Mouse (Mus musculus): ENCODE results near the gene Dstn. TPM values are rescaled to one million over a fixed set of nuclear protein-coding genes. Genes with fewer than 3 reads are reported as not detected.
A peak's percentile ranks its signal among the peaks of the same experiment; 100 is the strongest.

Dstn gene
- polyA plus RNA-seq, 1 experiment from 2014 or later, result 376 TPM

DNA sequence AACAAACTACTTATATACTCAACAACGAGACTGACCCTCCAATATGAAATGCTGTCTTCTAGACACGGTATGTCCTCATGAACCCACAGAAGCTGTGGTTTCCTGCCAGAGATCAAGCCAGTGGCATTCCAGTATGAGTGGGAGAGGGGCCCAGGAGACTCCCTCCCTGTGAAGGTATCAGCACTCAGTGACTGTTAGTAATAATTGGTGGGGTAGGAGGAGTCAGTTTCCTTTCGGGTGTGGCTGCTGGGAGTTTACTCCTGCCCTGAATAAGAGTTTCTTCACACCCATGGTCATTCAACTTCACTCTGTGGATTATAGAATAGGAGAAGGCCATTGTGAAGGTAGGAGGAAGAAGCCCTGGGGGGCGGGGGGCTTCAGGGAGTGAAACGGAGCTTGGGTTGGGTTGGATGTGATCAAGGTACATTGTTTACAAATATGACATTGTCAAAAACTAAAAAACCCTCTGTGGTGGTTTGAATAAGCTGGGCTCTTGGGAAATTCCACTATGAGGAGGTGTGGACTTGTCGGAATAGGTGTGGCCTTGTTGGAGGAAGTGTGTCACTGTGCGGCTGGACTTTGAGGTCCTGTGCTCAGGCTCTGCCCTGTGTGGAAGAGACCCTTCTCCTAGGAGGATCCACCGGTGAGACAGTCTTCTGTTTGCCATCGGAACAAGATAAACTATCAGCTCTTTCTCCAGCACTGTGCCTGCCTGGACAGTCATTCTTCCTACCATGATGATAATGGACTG lies 15.5 kb upstream of the Dstn start:
- WGBS, result 89% methylated on average over 9 of the region's 9 CpGs
- H3K27ac ChIP-seq, result no peak overlapping the region
- H3K9me3 ChIP-seq (replicated peaks), result no peaks in the 10 kb centered on the region
- H3K4me2 ChIP-seq (replicated peaks), result no peak overlapping the region
- H3K36me3 ChIP-seq, result no peaks in the 10 kb centered on the region
- ATAC-seq (ENCODE audit: low FRiP score), result no peak
- H3K4me3 ChIP-seq, result no peak overlapping the region
- no peaks in the 10 kb centered on the region for H3K27me3 ChIP-seq
- H3K9ac ChIP-seq, result no peak overlapping the region
- H3K4me1 ChIP-seq, result no peaks in the 10 kb centered on the region

DNA sequence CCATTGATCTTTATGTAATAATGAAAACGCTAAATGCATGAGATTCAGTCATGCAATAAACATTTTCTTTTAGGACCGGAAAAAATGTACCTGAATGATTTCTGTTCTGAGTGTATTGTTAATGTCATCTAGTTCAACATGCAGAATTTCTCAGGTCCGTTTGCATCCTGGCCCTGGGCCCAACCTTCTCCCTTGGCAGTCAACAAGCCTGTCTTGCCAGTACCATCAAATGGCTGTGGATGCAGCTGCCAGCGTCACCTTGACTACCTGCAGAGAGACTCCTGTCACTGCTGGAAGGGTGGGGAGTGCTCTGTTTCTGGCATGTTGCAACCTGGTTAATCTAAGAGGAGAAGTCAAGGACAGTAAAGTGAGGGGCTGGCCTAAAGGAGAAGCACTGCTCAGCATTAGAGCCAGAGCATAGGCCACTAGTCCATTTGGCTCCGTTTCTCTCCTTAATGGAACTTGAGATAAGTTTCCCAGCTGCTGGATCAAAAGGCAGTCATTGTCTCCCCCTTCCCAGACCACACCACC lies 14.2 kb upstream of the Dstn start:
- Histone ChIP-seq H3K4me2 (replicated peaks) (no peak overlapping the region), H3K9me3 (replicated peaks) (no peaks in the 10 kb centered on the region), H3K36me3 (no peaks in the 10 kb centered on the region), H3K4me1 (no peaks in the 10 kb centered on the region), H3K4me3 (no peak overlapping the region), H3K27ac (no peak overlapping the region), H3K9ac (no peak overlapping the region), H3K27me3 (no peaks in the 10 kb centered on the region)
- WGBS, result 73% methylated on average over 5 of the region's 5 CpGs
- ATAC-seq (ENCODE audit: low FRiP score), result no peak

DNA sequence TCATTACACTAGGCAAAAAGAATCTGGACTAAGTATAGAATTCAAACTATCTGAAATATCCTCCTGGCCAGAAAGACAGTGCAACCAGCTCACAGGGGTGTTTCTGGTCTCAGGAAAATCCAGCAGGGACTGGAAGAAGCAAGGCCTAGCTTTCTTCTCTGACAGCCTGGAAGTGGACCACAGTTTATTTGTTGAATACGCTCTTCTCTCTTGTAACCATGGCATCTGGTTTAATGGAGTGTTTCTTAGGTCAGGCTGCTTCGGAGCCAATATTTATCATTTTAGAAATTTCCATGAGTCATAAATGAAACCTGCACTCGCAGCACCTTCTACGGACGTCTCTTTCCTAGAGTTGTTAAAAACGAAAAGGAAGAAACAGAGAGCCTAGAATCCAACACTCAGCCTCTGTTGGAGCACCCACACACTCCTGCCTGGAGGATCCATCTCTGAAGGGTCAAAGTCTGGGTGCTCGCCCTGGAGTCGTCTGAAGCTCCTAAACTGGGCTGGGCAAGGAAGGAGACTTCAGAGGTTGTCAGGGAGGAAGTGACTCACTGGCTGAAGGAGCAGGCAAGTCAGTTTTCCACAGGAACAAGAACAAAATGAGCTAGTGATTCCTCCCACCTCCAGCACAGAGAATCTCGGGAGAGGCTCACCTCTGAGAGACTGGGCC lies 11.6 kb upstream of the Dstn start:
- Histone ChIP-seq H3K9ac (no peak overlapping the region), H3K9me3 (replicated peaks) (no peaks in the 10 kb centered on the region), H3K4me1 (no peaks in the 10 kb centered on the region), H3K4me3 (no peak overlapping the region), H3K27me3 (no peaks in the 10 kb centered on the region), H3K4me2 (replicated peaks) (no peak overlapping the region), H3K36me3 (no peaks in the 10 kb centered on the region), H3K27ac (no peak overlapping the region)
- ATAC-seq (ENCODE audit: low FRiP score), result no peak
- WGBS, result 82% methylated on average over 9 of the region's 9 CpGs

DNA sequence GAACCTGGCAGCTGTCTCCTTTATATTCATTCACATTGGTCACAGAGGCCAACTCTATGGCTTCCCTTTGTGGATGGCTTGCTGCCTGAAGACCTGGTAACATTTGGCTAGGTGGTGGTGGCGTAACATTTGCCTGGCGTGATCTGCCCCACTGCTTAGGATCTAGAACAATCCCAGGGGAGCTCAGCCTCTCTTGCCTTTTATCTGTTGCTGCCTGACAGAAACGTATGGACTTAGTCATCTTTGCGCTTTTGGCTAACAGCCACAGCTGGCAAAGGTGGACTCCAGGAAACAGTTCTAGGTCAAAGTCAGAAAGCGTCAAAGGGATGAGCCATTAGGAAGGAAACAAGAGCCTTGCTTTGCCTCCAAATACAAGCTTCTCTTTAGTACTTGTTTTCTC lies 10.2 kb upstream of the Dstn start:
- no peaks in the 10 kb centered on the region for H3K36me3 ChIP-seq
- no peak overlapping the region for H3K4me2 ChIP-seq (replicated peaks)
- no peak for ATAC-seq (ENCODE audit: low FRiP score)
- WGBS, result 81% methylated on average over 5 of the region's 5 CpGs
- no peaks in the 10 kb centered on the region for H3K9me3 ChIP-seq (replicated peaks)
- no peaks in the 10 kb centered on the region for H3K4me1 ChIP-seq
- no peak overlapping the region for H3K4me3 ChIP-seq
- no peak overlapping the region for H3K27ac ChIP-seq
- H3K27me3 ChIP-seq, result no peaks in the 10 kb centered on the region
- H3K9ac ChIP-seq, result no peak overlapping the region

DNA sequence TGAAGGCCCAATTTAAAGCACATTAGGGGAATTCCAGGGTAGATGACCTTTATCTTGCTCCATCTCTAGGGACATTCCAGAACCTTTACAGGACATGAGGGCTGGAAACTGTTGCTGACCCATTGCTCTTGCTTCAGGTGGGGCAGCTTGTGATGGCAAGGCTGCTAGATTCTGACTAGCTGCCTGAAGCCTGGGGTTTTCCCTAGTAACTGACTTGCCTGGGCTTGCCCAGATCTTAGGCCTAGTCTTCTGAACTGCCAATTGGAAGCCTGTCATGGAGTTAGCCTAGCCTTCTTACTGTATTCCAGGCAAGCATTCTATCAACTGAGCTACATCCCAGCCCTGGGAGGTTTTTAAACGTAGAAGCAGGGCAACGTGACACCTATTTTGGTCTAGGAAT lies 5.9 kb upstream of the Dstn start:
- no peak for ATAC-seq (ENCODE audit: low FRiP score)
- H3K4me3 ChIP-seq, result no peak overlapping the region
- H3K4me2 ChIP-seq (replicated peaks), result no peak overlapping the region
- no peak overlapping the region for H3K9ac ChIP-seq
- H3K4me1 ChIP-seq, result no peaks in the 10 kb centered on the region
- 72% methylated on average over 2 of the region's 2 CpGs for WGBS
- H3K9me3 ChIP-seq (replicated peaks), result no peaks in the 10 kb centered on the region
- no peak overlapping the region for H3K27ac ChIP-seq
- H3K36me3 ChIP-seq, result no peaks in the 10 kb centered on the region
- no peaks in the 10 kb centered on the region for H3K27me3 ChIP-seq

DNA sequence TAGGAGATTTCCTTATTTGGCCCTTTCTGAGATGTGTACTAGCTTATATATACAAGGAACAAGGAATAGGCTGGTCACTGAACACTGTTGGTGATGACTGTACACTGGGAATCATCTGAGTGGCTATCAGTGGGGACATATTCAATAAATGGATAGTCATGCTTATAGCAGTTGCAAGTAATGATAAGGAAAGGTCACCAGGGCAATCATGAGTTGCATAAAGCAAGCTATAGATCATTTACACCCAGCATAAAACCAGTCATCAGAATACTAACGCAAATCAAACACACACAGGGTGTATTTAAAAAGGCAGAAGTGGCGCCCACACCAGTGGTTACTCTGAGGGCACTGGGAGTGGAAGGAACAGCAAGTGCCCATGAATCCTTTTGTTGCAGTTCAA lies 2.9 kb upstream of the Dstn start:
- H3K4me2 ChIP-seq (replicated peaks), result no peak overlapping the region
- no peaks in the 10 kb centered on the region for H3K27me3 ChIP-seq
- H3K27ac ChIP-seq, result no peak overlapping the region
- no peaks in the 10 kb centered on the region for H3K9me3 ChIP-seq (replicated peaks)
- H3K9ac ChIP-seq, result no peak overlapping the region
- peaks cover 11% of the 10 kb centered on the region for H3K4me1 ChIP-seq
- ATAC-seq (ENCODE audit: low FRiP score), result no peak
- 94% methylated on average over 2 of the region's 2 CpGs for WGBS
- H3K4me3 ChIP-seq, result no peak overlapping the region
- H3K36me3 ChIP-seq, result no peaks in the 10 kb centered on the region

DNA sequence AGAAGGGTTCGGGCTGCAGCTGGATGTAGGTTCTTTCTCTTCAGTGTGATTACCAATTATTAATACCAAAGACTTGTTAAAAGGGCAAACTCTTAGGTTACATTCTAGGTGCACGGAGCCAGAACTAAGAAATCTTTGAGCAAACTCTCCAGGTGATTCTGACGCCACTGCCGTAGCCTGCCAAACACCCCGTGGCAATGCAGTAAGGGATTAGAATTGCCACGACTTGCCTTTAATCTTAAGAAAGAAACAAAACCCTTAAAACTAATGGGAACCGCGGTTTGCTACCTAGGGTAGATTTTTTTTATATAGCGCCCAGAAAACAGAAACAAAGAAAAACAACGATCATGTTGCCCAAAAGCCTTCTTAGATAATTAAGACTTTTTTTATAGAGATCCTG lies 899 bp upstream of the Dstn start:
- 6% methylated on average over 10 of the region's 10 CpGs for WGBS
- no peak for ATAC-seq (ENCODE audit: low FRiP score)
- H3K27ac ChIP-seq, result peak overlapping the region; percentile 97; the same call in 1 of the 2 replicates
- peak overlapping the region; percentile 83 for H3K9ac ChIP-seq
- peak overlapping the region; percentile 67 for H3K4me3 ChIP-seq
- H3K9me3 ChIP-seq (replicated peaks), result no peaks in the 10 kb centered on the region
- H3K27me3 ChIP-seq, result no peaks in the 10 kb centered on the region
- H3K36me3 ChIP-seq, result no peaks in the 10 kb centered on the region
- H3K4me1 ChIP-seq, result peaks cover 22% of the 10 kb centered on the region
- H3K4me2 ChIP-seq (replicated peaks), result peak overlapping the region; percentile 60

DNA sequence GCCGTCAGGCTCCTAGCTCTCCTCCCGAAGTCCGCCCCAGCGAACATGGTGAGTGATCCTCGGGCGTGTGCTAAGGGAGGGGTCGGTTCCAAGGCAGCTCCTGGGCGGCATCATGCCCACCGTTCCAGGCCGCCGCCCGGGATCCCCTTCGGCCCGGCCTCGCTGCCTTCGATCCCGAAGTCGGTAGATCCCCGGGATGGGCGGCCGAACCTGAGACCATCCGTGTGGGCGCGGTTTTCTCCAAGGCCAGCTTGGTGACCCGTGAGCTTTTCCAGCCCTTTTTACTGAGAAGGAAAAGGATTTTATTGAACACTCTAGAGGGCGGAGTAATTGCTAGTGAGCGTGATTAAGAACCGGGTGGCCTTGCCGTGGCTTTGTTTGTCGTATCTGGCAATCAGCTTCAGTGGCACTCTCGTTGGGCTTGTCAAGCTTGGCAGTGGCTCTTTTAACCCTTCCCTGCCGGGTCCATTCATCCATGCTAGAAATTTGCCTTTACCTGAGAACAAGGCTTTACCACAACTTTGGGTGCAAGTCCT lies 548 bp downstream of the Dstn start:
- H3K4me1 ChIP-seq, result peaks cover 25% of the 10 kb centered on the region
- H3K27ac ChIP-seq, result peak overlapping the region; percentile 97
- peak overlapping the region; percentile 60 for H3K4me2 ChIP-seq (replicated peaks)
- H3K27me3 ChIP-seq, result no peaks in the 10 kb centered on the region
- 0% methylated on average over 32 of the region's 32 CpGs for WGBS
- ATAC-seq (ENCODE audit: low FRiP score), result peak; percentile 69
- no peaks in the 10 kb centered on the region for H3K36me3 ChIP-seq
- H3K4me3 ChIP-seq, result peak overlapping the region; percentile 67
- H3K9ac ChIP-seq, result peak overlapping the region; percentile 83
- no peaks in the 10 kb centered on the region for H3K9me3 ChIP-seq (replicated peaks)

DNA sequence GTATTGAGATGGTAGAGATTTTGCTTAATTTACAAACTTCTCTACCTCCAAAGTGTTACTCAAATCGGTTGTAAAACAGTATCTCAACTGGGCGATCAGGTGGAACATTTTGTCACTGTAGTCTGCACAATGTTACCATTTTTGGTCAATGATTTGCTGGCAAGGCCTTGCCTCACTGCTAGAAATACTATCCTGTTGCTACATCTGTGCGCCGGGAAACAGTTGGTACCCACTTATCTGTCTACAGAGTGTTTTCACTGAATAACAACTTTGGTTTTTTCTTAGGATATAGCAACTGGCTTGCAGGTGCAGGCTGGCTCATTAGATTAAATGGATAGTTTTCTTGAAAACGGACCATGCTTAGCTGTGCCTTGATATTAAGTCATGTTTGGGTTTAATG lies 1.1 kb downstream of the Dstn start:
- peaks cover 27% of the 10 kb centered on the region for H3K4me1 ChIP-seq
- no peaks in the 10 kb centered on the region for H3K9me3 ChIP-seq (replicated peaks)
- WGBS, result 14% methylated on average over 5 of the region's 5 CpGs

DNA sequence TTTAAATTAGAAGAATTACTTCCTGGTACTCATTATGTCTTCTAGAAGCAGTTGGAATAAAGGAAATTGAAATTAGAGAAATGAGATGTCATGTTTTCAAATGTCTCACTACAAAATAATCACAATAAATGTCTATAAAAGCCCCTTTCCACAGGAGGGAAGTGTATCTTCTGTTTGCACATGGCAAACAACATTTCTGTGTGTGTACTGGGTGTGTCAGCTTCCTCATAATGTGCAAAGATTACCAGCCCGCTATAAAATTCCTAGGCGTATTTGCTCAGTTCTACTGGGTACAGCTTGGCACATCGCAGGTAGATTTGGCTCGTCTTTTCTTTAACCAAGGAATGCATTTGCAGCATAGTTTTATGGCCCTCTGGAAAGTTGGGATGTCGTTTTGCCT lies 2.5 kb downstream of the Dstn start:
- Histone ChIP-seq H3K36me3 (no peaks in the 10 kb centered on the region), H3K9ac (no peak overlapping the region), H3K4me1 (peaks cover 27% of the 10 kb centered on the region), H3K4me2 (replicated peaks) (peak overlapping the region; percentile 60; the same call in 1 of the 2 replicates), H3K27me3 (no peaks in the 10 kb centered on the region), H3K9me3 (replicated peaks) (no peaks in the 10 kb centered on the region), H3K27ac (no peak overlapping the region), H3K4me3 (no peak overlapping the region)
- no peak for ATAC-seq (ENCODE audit: low FRiP score)
- WGBS, result 84% methylated on average over 5 of the region's 5 CpGs

More for the DNA sequence above, 1.1 kb downstream of the Dstn start:
- peak overlapping the region; percentile 97 for H3K27ac ChIP-seq
- H3K4me2 ChIP-seq (replicated peaks), result peak overlapping the region; percentile 60
- no peaks in the 10 kb centered on the region for H3K27me3 ChIP-seq
- ATAC-seq (ENCODE audit: low FRiP score), result no peak
- peak overlapping the region; percentile 67 for H3K4me3 ChIP-seq
- H3K9ac ChIP-seq, result peak overlapping the region; percentile 83
- no peaks in the 10 kb centered on the region for H3K36me3 ChIP-seq

DNA sequence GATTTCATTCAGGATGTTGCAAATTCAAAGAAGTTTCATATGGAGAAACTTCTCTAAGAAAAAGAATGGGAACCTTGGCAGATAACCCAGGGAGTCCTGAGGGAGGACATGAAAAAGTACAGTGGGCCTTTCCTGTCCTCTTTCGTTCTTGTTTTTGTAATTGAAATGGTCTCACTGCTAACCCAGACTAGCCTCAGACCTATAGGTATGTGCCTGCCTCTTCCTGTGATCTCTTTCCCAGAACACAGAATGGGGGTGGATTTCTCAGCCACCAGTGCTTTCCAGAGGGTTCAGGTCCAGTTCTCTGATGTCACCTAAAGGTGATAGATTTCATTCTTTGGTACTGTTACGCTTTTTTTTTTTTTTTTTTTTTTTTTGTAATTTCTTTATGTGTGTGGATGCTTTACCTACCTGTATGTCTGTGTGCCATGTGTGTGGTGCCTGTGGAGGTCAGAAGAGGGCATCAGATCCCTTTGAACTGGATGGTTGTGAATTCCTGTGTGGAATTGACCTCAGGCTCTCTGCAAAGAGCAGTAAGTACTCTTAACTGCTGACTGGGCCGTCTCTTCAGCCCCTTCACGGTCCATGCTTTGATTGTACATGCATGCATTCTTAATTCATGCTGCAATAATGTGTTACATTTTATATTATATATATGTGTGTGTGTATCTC lies 3.8 kb downstream of the Dstn start:
- ATAC-seq (ENCODE audit: low FRiP score), result no peak
- no peaks in the 10 kb centered on the region for H3K36me3 ChIP-seq
- no peak overlapping the region for H3K4me2 ChIP-seq (replicated peaks)
- H3K27me3 ChIP-seq, result no peaks in the 10 kb centered on the region
- no peak overlapping the region for H3K4me3 ChIP-seq
- H3K4me1 ChIP-seq, result peaks cover 27% of the 10 kb centered on the region
- no peaks in the 10 kb centered on the region for H3K9me3 ChIP-seq (replicated peaks)
- H3K9ac ChIP-seq, result no peak overlapping the region
- H3K27ac ChIP-seq, result no peak overlapping the region
- 72% methylated on average over 4 of the region's 4 CpGs for WGBS

DNA sequence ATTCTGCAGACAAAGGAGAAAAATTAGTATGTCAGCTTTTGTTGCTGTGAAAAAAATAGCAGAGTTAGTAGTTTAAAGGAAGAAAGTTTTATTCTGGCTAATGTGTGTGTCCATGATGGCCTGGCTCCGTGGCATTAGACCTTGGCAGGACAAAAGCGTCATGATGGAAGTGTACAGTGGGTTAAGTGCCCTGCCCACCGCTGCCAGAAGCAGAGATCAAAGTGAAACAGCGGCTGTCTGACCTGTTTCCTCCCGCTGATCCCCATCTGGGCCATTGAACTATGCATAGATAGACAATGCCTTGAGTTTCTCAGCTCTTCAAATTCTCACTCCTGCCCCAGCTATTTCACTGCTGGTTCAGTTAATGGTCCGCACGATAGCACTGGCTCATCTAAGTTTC lies 9.0 kb downstream of the Dstn start:
- Histone ChIP-seq H3K4me2 (replicated peaks) (no peak overlapping the region), H3K27me3 (no peaks in the 10 kb centered on the region), H3K27ac (no peak overlapping the region), H3K36me3 (no peaks in the 10 kb centered on the region), H3K4me1 (peaks cover 7% of the 10 kb centered on the region), H3K9ac (no peak overlapping the region), H3K9me3 (replicated peaks) (no peaks in the 10 kb centered on the region), H3K4me3 (no peak overlapping the region)
- ATAC-seq (ENCODE audit: low FRiP score), result no peak
- WGBS, result 63% methylated on average over 7 of the region's 7 CpGs

All from hindbrain, embryonic 12.5 days (tissue).